Mouse (Mus musculus): ENCODE measurements around the gene Olfr370. TPM values are rescaled to one million over a fixed set of nuclear protein-coding genes. Genes with fewer than 3 reads are reported as not detected.

The Olfr370 gene
- total RNA-seq, 1 experiment: not detected

DNA sequence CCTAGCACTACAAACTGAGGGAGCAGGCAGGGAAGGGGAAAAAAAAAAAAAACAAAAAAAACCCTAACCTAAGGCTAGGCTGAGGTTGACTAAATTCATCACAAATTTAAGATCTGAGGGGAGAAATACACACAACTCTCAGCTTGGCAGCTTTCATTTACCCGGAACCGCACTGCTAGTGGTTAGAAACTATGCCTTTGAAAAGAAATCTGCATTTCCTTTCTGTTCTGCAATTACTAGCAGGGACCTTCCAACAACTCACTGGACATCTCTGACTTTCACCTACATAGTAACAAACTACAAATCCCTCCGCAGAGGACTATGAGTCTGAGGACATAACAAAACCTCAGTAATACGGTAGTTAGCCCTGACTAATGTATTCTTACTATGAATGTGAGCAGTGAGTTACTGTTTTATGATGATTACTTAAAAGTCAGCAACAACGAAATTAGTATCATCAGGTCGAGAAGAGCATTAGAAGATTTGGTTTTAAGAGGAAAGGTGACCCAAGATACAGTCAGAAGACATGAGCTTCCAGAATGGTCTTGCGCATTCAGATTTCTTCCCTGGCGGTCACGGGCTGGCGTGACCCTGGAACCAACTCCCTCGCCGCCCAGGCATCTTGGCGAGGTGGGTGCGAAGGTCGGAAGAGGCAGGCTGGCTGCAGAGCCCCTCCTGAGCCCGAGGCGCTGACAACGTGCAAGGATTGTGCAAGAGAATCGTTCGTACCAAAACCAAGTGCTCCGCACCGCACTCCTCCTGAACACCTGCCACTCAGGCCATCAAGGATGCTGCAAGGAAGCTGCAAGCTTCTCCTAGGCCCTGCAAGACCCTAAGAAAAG lies 58.0 kb downstream of the Olfr370 start:
- H3K4me1 ChIP-seq (ENCODE audit: control insufficient read depth in 2 of 2, insufficient read depth in 2 of 2, low read length in 2 of 2, poor library complexity in 1 of 2): peaks cover 2 to 8% of the 10 kb centered on the region in 2 experiments; a peak in 3 of 4 replicates
- H3K36me3 ChIP-seq (ENCODE audit: control insufficient read depth, insufficient read depth, low read length, poor library complexity, severe bottlenecking): peaks cover 8% of the 10 kb centered on the region; the same call in 1 of the 2 replicates
- in situ Hi-C loops (cut with MboI; ENCODE audit: low sequenced_read_pairs in 2 of 2, unreplicated experiment in 2 of 2): no loop called here
- no peaks in the 10 kb centered on the region for H3K9me3 ChIP-seq (ENCODE audit: control insufficient read depth, insufficient read depth, low read depth, low read length)
- H3K4me3 ChIP-seq (ENCODE audit: insufficient read depth in 1 of 2, low read depth in 1 of 2, low read length in 2 of 2, poor library complexity in 1 of 2, severe bottlenecking in 1 of 2): peak overlapping the region; percentile 77 to 78
- DNase-seq (ENCODE audit: low read depth, low spot score): no peak
- TF ChIP-seq ZNF384 (IDR thresholded peaks at IDR 0.05; ENCODE audit: low read depth, low read length) (no peak), MAFK (IDR thresholded peaks at IDR 0.05; ENCODE audit: insufficient read depth, low read depth, low read length) (no peak), CHD2 (IDR thresholded peaks at IDR 0.05; ENCODE audit: low read depth, low read length) (no peak), HCFC1 (IDR thresholded peaks at IDR 0.05; ENCODE audit: borderline replicate concordance, insufficient read depth, low read length) (no peak), ZC3H11A (IDR thresholded peaks at IDR 0.05; ENCODE audit: borderline replicate concordance, low read depth, low read length) (no peak)
- H3K9ac ChIP-seq (ENCODE audit: insufficient read depth, low read depth, low read length, poor library complexity, severe bottlenecking): peak overlapping the region; percentile 86
- no peak overlapping the region; the same call in 1 of the 2 replicates for H3K27ac ChIP-seq (ENCODE audit: insufficient read depth, low read depth, low read length, poor library complexity, severe bottlenecking)

DNA sequence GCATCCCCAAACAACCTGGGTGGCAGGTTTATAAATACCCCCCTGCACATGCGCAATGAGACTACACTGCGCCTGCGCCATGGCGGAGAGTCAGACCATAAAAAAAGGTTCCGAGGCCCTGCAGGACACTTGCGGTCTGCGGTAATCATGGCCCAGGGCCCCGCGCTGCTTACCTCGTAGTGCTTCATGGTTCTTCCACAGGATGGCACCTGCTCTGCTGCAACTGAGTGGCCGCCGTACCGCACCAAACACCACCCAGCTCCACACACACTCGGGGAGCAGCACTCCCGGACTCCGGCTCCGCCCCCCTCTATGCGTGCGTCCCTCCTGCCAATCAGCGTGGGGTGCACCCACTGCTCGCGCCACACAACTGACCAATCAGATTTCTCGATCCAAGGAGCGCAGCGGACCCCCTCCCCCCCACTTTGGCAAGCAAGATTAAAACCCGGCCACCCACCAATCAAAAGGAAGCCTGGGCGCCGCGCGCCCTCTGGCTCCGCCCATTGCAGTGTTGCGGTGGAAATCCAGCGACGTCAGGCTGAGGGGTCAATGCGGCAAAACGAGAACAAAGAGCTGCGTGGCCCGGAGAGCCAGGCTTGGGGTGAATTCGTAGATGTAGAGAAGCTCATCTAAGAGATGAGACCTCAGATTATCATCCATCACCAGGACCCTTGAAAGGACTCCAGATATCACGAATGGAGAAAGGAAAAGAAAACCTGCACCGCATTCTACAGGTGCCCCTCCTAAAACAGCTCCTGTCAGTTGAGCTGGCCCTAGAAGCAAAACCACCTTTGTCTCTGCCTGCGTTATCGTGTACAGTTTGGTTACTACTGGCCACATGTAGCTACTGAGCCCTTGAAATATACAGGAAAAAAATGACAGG lies 58.8 kb downstream of the Olfr370 start:
- Histone ChIP-seq H3K9me3 (ENCODE audit: control insufficient read depth, insufficient read depth, low read depth, low read length) (no peaks in the 10 kb centered on the region), H3K27ac (ENCODE audit: insufficient read depth, low read depth, low read length, poor library complexity, severe bottlenecking) (no peak overlapping the region; the same call in 1 of the 2 replicates), H3K9ac (ENCODE audit: insufficient read depth, low read depth, low read length, poor library complexity, severe bottlenecking) (peak overlapping the region; percentile 86), H3K4me3 (ENCODE audit: insufficient read depth in 1 of 2, low read depth in 1 of 2, low read length in 2 of 2, poor library complexity in 1 of 2, severe bottlenecking in 1 of 2) (peak overlapping the region; percentile 77 to 78), H3K4me1 (ENCODE audit: control insufficient read depth in 2 of 2, insufficient read depth in 2 of 2, low read length in 2 of 2, poor library complexity in 1 of 2) (peaks cover 2 to 8% of the 10 kb centered on the region in 2 experiments; a peak in 3 of 4 replicates), H3K36me3 (ENCODE audit: control insufficient read depth, insufficient read depth, low read length, poor library complexity, severe bottlenecking) (peaks cover 3% of the 10 kb centered on the region; the same call in 1 of the 2 replicates)
- DNase-seq (ENCODE audit: low read depth, low spot score): peak; percentile 98
- in situ Hi-C loops (cut with MboI; ENCODE audit: low sequenced_read_pairs in 2 of 2, unreplicated experiment in 2 of 2): no loop called here
- no peak for TF ChIP-seq ZNF384 (IDR thresholded peaks at IDR 0.05; ENCODE audit: low read depth, low read length)
- TF ChIP-seq MAFK (IDR thresholded peaks at IDR 0.05; ENCODE audit: insufficient read depth, low read depth, low read length): no peak
- TF ChIP-seq HCFC1 (IDR thresholded peaks at IDR 0.05; ENCODE audit: borderline replicate concordance, insufficient read depth, low read length): no peak
- TF ChIP-seq ZC3H11A (IDR thresholded peaks at IDR 0.05; ENCODE audit: borderline replicate concordance, low read depth, low read length): no peak
- no peak for TF ChIP-seq CHD2 (IDR thresholded peaks at IDR 0.05; ENCODE audit: low read depth, low read length)

Other genes with a start within 250 kb of the Olfr370 start
- gene Ucp1, start 245.4 kb upstream of the Olfr370 start, total RNA-seq (2012; rRNA removed): 0.13 and 0.16 TPM in 2 replicates
- 8.9 and 10.7 TPM in 2 replicates for gene Elmod2, start 203.3 kb upstream of the Olfr370 start, total RNA-seq (2012; rRNA removed)
- 0.31 and 0.32 TPM in 2 replicates for gene Mgat4d, start 187.3 kb upstream of the Olfr370 start, total RNA-seq (2012; rRNA removed)
- gene Clgn, start 145.9 kb upstream of the Olfr370 start, total RNA-seq (2012; rRNA removed): 13.0 and 19.2 TPM in 2 replicates
- 40.8 and 76.5 TPM in 2 replicates for gene Scoc, start 77.4 kb upstream of the Olfr370 start, total RNA-seq (2012; rRNA removed)
- 236 and 275 TPM in 2 replicates for gene Ndufb7, start 30.9 kb downstream of the Olfr370 start, total RNA-seq (2012; rRNA removed)
- 246 and 386 TPM in 2 replicates for gene Tecr, start 72.2 kb downstream of the Olfr370 start, total RNA-seq (2012; rRNA removed)
- gene Dnajb1, start 72.4 kb downstream of the Olfr370 start, total RNA-seq (2012; rRNA removed): 22.9 and 30.1 TPM in 2 replicates
- gene Gipc1, start 116.9 kb downstream of the Olfr370 start, total RNA-seq (2012; rRNA removed): 73.2 and 73.7 TPM in 2 replicates
- 1.7 and 2.4 TPM in 2 replicates for gene Ptger1, start 130.9 kb downstream of the Olfr370 start, total RNA-seq (2012; rRNA removed)
- 24.7 and 33.2 TPM in 2 replicates for gene Pkn1, start 163.4 kb downstream of the Olfr370 start, total RNA-seq (2012; rRNA removed)
- gene Ddx39, start 179.4 kb downstream of the Olfr370 start, total RNA-seq (2012; rRNA removed): 274 and 324 TPM in 2 replicates
- 92.2 and 135 TPM in 2 replicates for gene Adgre5, start 205.5 kb downstream of the Olfr370 start, total RNA-seq (2012; rRNA removed)